Comparison of ENCODE assay signal across 10 mouse cellular contexts in the genomic region with DNA sequence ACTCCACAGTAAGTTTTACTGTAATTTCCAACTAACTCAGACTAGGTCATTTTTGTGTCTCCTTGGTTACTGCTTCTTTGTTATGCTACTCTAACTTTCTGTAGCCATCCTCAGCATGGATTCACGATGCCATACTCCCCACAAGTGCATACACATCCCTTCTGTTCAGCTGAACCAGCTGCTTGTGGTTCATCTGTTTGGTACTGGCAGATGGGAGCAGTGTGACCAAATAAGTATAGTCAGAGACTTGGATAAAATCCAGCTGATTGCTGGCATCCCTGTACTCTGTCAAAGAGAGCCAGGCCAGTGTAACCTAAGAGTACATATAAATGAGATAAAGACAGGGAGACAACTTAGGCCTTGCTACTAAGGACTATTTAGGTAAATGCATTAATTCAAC.
DNase-seq lines count a peak whose midpoint lies in the region; ATAC-seq lines count a peak whose summit lies in the region.
"Had no signal": no experiment of that assay in that cellular context is flagged by ENCODE, and none has a peak within 500 bp of the region (broad histone marks: within the 10 kb centered on the region; RNA-seq: fewer than 3 reads in every experiment).

No protein-coding gene starts in this region.

- DNase-seq in brain, embryonic 18.5 days (ENCODE audit: low read depth, low spot score) = peak; percentile 46
- DNase-seq in cerebellum, postnatal 25 days = peak; percentile 11 to 21
- DNase-seq in lung, postnatal 25 days (ENCODE audit: low spot score) = no peak
- DNase-seq in T-cell, adult 2 months (ENCODE audit: low spot score) = no peak
- DNase-seq in adrenal gland, postnatal 25 days = no peak
- no peak for DNase-seq in B cell, adult 2 months

- no peaks in the 10 kb centered on the region for H3K36me3 ChIP-seq in hindbrain, embryonic 15.5 days
- no peaks in the 10 kb centered on the region for H3K36me3 ChIP-seq in midbrain, embryonic 13.5 days
- H3K36me3 ChIP-seq: limb, embryonic 15.5 days had no signal

- no peak overlapping the region for H3K4me3 ChIP-seq in hindbrain, embryonic 15.5 days
- H3K4me3 ChIP-seq in midbrain, embryonic 13.5 days (replicated peaks) = no peak overlapping the region
- H3K4me3 ChIP-seq: limb, embryonic 15.5 days had no signal

- H3K27me3 ChIP-seq in hindbrain, embryonic 15.5 days = no peaks in the 10 kb centered on the region
- H3K27me3 ChIP-seq in midbrain, embryonic 13.5 days = no peaks in the 10 kb centered on the region
- H3K27me3 ChIP-seq: limb, embryonic 15.5 days; Patski had no signal

- H3K9ac ChIP-seq in hindbrain, embryonic 15.5 days = no peak overlapping the region
- no peak overlapping the region for H3K9ac ChIP-seq in midbrain, embryonic 13.5 days (replicated peaks)
- H3K9ac ChIP-seq: limb, embryonic 15.5 days had no signal

- H3K27ac ChIP-seq in hindbrain, embryonic 15.5 days (replicated peaks) = 0 out of 2 replicates have a peak overlapping the region, but pooled peaks have one; percentile 38
- H3K27ac ChIP-seq in midbrain, embryonic 13.5 days = peak overlapping the region; percentile 26; the same call in 1 of the 2 replicates
- H3K27ac ChIP-seq: limb, embryonic 15.5 days had no signal

- peak; percentile 90 for ATAC-seq in hindbrain, embryonic 15.5 days (ENCODE audit: low FRiP score, low read depth)
- ATAC-seq in midbrain, embryonic 13.5 days = peak; percentile 92
- ATAC-seq: Patski had no signal

- no peak overlapping the region for H3K4me2 ChIP-seq in hindbrain, embryonic 15.5 days
- no peak overlapping the region for H3K4me2 ChIP-seq in midbrain, embryonic 13.5 days (replicated peaks)
- H3K4me2 ChIP-seq: limb, embryonic 15.5 days had no signal

- no peaks in the 10 kb centered on the region for H3K9me3 ChIP-seq in hindbrain, embryonic 15.5 days
- no peaks in the 10 kb centered on the region for H3K9me3 ChIP-seq in midbrain, embryonic 13.5 days
- H3K9me3 ChIP-seq: limb, embryonic 15.5 days had no signal

- 0 out of 2 replicates have a peak, but pooled peaks cover 6% of the 10 kb centered on the region for H3K4me1 ChIP-seq in hindbrain, embryonic 15.5 days (replicated peaks)
- H3K4me1 ChIP-seq in midbrain, embryonic 13.5 days (replicated peaks) = peaks cover 6% of the 10 kb centered on the region

- WGBS in hindbrain, embryonic 15.5 days = 17% methylated on average over 1 of the region's 1 CpGs
- 14% methylated on average over 1 of the region's 1 CpGs for WGBS in midbrain, embryonic 13.5 days

Comparison
In these comparisons a context has a peak if more than half of its experiments do, and no peak if none do; other contexts are left out.
1. DNase-seq: peak in brain, embryonic 18.5 days (single experiment) and cerebellum, postnatal 25 days (2 of 2); none in lung, postnatal 25 days (single experiment), T-cell, adult 2 months (single experiment), adrenal gland, postnatal 25 days (single experiment) and B cell, adult 2 months (0 of 2).